Mouse (Mus musculus) MEL (cell line): ENCODE measurements around the gene Miip. TPM values are rescaled to one million over a fixed set of nuclear protein-coding genes. Genes with fewer than 3 reads are reported as not detected.

Source experiments
- DNase-seq: peaks from one replicate; pipeline ENCODE4 v3.0.0; 2011; ENCODE audit warnings: low read depth, low spot score
- H3K27ac ChIP-seq: 2 replicates; pipeline ENCODE4 v1.5.1; 2012; ENCODE audit warnings: low read depth, mild to moderate bottlenecking, control low read depth, low read length, moderate library complexity; ENCODE audit not compliant: control insufficient read depth
- H3K27me3 ChIP-seq, 2 experiments: fragments of 150-350 bp in 1 of 2; sonication (generic) in 1 of 2; 2 replicates each; pipeline ENCODE4 v1.6.1; 2012; ENCODE audit warnings: low read length in 2 of 2, mild to moderate bottlenecking in 2 of 2, improper control_type of control experiment in 1 of 2, moderate library complexity in 1 of 2; ENCODE audit not compliant: insufficient read depth in 2 of 2, control insufficient read depth in 1 of 2
- H3K36me3 ChIP-seq, 2 experiments: 2 replicates each; pipeline ENCODE4 v1.6.1; 2012 to 2014; ENCODE audit warnings: low read length in 2 of 2, improper control_type of control experiment in 1 of 2, inconsistent platforms in 1 of 2, mild to moderate bottlenecking in 1 of 2; ENCODE audit not compliant: insufficient read depth in 2 of 2, control insufficient read depth in 1 of 2
- H3K4me1 ChIP-seq, 2 experiments: fragments of 150-350 bp in 1 of 2; sonication (generic) in 1 of 2; 2 replicates each; pipeline ENCODE4 v1.6.1; 2012; ENCODE audit warnings: low read length in 2 of 2, improper control_type of control experiment in 1 of 2, mild to moderate bottlenecking in 1 of 2; ENCODE audit not compliant: insufficient read depth in 2 of 2, control insufficient read depth in 1 of 2
- H3K4me3 ChIP-seq, 2 experiments: fragments of 150-350 bp in 1 of 2; sonication (generic) in 1 of 2; 2 replicates each; pipeline ENCODE4 v1.5.1; 2012; ENCODE audit warnings: low read depth in 2 of 2, low read length in 2 of 2, mild to moderate bottlenecking in 2 of 2, moderate library complexity in 2 of 2, control low read depth in 1 of 2, improper control_type of control experiment in 1 of 2; ENCODE audit not compliant: control insufficient read depth in 1 of 2, insufficient read depth in 1 of 2
- H3K79me2 ChIP-seq: 2 replicates; pipeline ENCODE4 v1.6.1; 2012; ENCODE audit warnings: mild to moderate bottlenecking, low read length, moderate library complexity; ENCODE audit not compliant: control insufficient read depth, poor library complexity, insufficient read depth
- H3K9ac ChIP-seq: 2 replicates; pipeline ENCODE4 v1.6.1; 2012; ENCODE audit warnings: low read depth, mild to moderate bottlenecking, control low read depth, low read length, moderate library complexity; ENCODE audit not compliant: control insufficient read depth, poor library complexity, severe bottlenecking
- H3K9me3 ChIP-seq: fragments of 150-350 bp; sonication (generic); replicated peaks from 2 replicates; pipeline ENCODE4 v1.6.1; 2012; ENCODE audit warnings: mild to moderate bottlenecking, low read length, improper control_type of control experiment, moderate library complexity; ENCODE audit not compliant: insufficient read depth
- CHD1 ChIP-seq: IDR thresholded peaks from 2 replicates; pipeline ENCODE4 v1.6.1; 2012; ENCODE audit warnings: low read depth, mild to moderate bottlenecking, inconsistent platforms, low read length, improper control_type of control experiment
- ELF1 ChIP-seq: IDR thresholded peaks from 2 replicates; pipeline ENCODE4 v1.6.1; 2014; ENCODE audit warnings: low read depth, mild to moderate bottlenecking, inconsistent platforms, low read length, improper control_type of control experiment, moderate library complexity
- EP300 ChIP-seq, 2 experiments: IDR thresholded peaks; 2 replicates each; pipeline ENCODE4 v1.6.1; 2011; ENCODE audit warnings: improper control_type of control experiment in 2 of 2, low read length in 2 of 2, low read depth in 1 of 2, mild to moderate bottlenecking in 1 of 2
- GABPA ChIP-seq: IDR thresholded peaks from 2 replicates; pipeline ENCODE4 v1.6.1; 2012; ENCODE audit warnings: low read depth, mild to moderate bottlenecking, inconsistent platforms, low read length, improper control_type of control experiment, moderate library complexity
- GATA1 ChIP-seq: IDR thresholded peaks from 2 replicates; pipeline ENCODE4 v1.6.1; 2011; ENCODE audit warnings: low read depth, low read length, improper control_type of control experiment
- HCFC1 ChIP-seq: IDR thresholded peaks from 2 replicates; pipeline ENCODE4 v1.6.1; 2012; ENCODE audit warnings: low read depth, mild to moderate bottlenecking, inconsistent platforms, low read length, improper control_type of control experiment, moderate library complexity
- JUND ChIP-seq: IDR thresholded peaks from 2 replicates; pipeline ENCODE4 v1.6.1; 2011; ENCODE audit warnings: low read depth, mild to moderate bottlenecking, improper control_type of control experiment, low read length
- MAZ ChIP-seq: IDR thresholded peaks from 2 replicates; pipeline ENCODE4 v1.6.1; 2012; ENCODE audit warnings: low read depth, mild to moderate bottlenecking, inconsistent platforms, low read length, improper control_type of control experiment
- MXI1 ChIP-seq: IDR thresholded peaks from 2 replicates; pipeline ENCODE4 v1.6.1; 2011; ENCODE audit warnings: mild to moderate bottlenecking, low read depth, low read length, improper control_type of control experiment
- MYB ChIP-seq: IDR thresholded peaks from 2 replicates; pipeline ENCODE4 v1.6.1; 2011; ENCODE audit warnings: mild to moderate bottlenecking, low read depth, low read length, improper control_type of control experiment
- MYC ChIP-seq: IDR thresholded peaks from 2 replicates; pipeline ENCODE4 v1.6.1; 2011; ENCODE audit warnings: low read depth, mild to moderate bottlenecking, low read length, improper control_type of control experiment, moderate library complexity
- NELFE ChIP-seq: IDR thresholded peaks from 2 replicates; pipeline ENCODE4 v1.6.1; 2011; ENCODE audit warnings: low read depth, low read length, improper control_type of control experiment
- POLR2AphosphoS2 ChIP-seq: IDR thresholded peaks from 2 replicates; pipeline ENCODE4 v1.6.1; 2011; ENCODE audit warnings: low read length, improper control_type of control experiment
- POLR2AphosphoS5 ChIP-seq: IDR thresholded peaks from 2 replicates; pipeline ENCODE4 v1.6.1; 2012; ENCODE audit warnings: low read depth, borderline replicate concordance, mild to moderate bottlenecking, inconsistent platforms, low read length, moderate library complexity, mixed read lengths
- RCOR1 ChIP-seq: IDR thresholded peaks from 2 replicates; pipeline ENCODE4 v1.6.1; 2012; ENCODE audit warnings: low read depth, mild to moderate bottlenecking, inconsistent platforms, low read length, improper control_type of control experiment
- SMC3 ChIP-seq: IDR thresholded peaks from 2 replicates; pipeline ENCODE4 v1.6.1; 2011; ENCODE audit warnings: low read depth, low read length, improper control_type of control experiment
- TBP ChIP-seq: IDR thresholded peaks from 2 replicates; pipeline ENCODE4 v1.8.0; 2011; ENCODE audit warnings: low read depth, low read length, improper control_type of control experiment
- TCF12 ChIP-seq: IDR thresholded peaks from 2 replicates; pipeline ENCODE4 v1.6.1; 2014; ENCODE audit warnings: low read depth, mild to moderate bottlenecking, inconsistent platforms, low read length, improper control_type of control experiment, moderate library complexity
- UBTF ChIP-seq: IDR thresholded peaks from 2 replicates; pipeline ENCODE4 v1.6.1; 2012; ENCODE audit warnings: low read depth, mild to moderate bottlenecking, inconsistent platforms, low read length, improper control_type of control experiment, moderate library complexity, borderline replicate concordance; ENCODE audit not compliant: insufficient read depth
- USF1 ChIP-seq: IDR thresholded peaks from 2 replicates; pipeline ENCODE4 v1.6.1; 2014; ENCODE audit warnings: low read depth, mild to moderate bottlenecking, inconsistent platforms, low read length, improper control_type of control experiment, moderate library complexity
- USF2 ChIP-seq, 2 experiments: IDR thresholded peaks; 2 replicates each; pipeline ENCODE4 v1.6.1; 2011 to 2012; ENCODE audit warnings: improper control_type of control experiment in 2 of 2, low read length in 2 of 2, borderline replicate concordance in 1 of 2, inconsistent platforms in 1 of 2, low read depth in 1 of 2, mild to moderate bottlenecking in 1 of 2; ENCODE audit not compliant: insufficient read depth in 1 of 2
- ZKSCAN1 ChIP-seq: IDR thresholded peaks from 2 replicates; pipeline ENCODE4 v1.6.1; 2012; ENCODE audit warnings: low read depth, mild to moderate bottlenecking, inconsistent platforms, low read length, improper control_type of control experiment, moderate library complexity
- ZMIZ1 ChIP-seq: IDR thresholded peaks from 2 replicates; pipeline ENCODE4 v1.6.1; 2012; ENCODE audit warnings: low read depth, mild to moderate bottlenecking, inconsistent platforms, low read length, improper control_type of control experiment, moderate library complexity
- ZNF384 ChIP-seq: IDR thresholded peaks from 2 replicates; pipeline ENCODE4 v1.6.1; 2012; ENCODE audit warnings: low read depth, mild to moderate bottlenecking, inconsistent platforms, low read length, improper control_type of control experiment
- polyA plus RNA-seq, 2 experiments: library from polyadenylated mRNA; stranded (reverse) in 1 of 2; unstranded in 1 of 2; fragments of >175 nt in 1 of 2; fragments of >200 nt in 1 of 2; gene quantifications; 2 replicates each; pipeline versions ENCODE4 v1.2.1 to v1.2.4; 2012; ENCODE audit warnings: low replicate concordance in 2 of 2, low read depth in 1 of 2; ENCODE audit not compliant: insufficient read length in 2 of 2, insufficient read depth in 1 of 2, missing spikeins in 1 of 2
- total RNA-seq: library from RNA; depleted of rRNA; stranded (reverse); fragments of 300-350 nt; gene quantifications from 2 replicates; pipeline ENCODE4 v1.2.3, GENCODE M21; 2012

Gene Miip
- total and polyA plus RNA-seq, 3 experiments, result 19.0 to 31.4 TPM; not detected in 1

DNA sequence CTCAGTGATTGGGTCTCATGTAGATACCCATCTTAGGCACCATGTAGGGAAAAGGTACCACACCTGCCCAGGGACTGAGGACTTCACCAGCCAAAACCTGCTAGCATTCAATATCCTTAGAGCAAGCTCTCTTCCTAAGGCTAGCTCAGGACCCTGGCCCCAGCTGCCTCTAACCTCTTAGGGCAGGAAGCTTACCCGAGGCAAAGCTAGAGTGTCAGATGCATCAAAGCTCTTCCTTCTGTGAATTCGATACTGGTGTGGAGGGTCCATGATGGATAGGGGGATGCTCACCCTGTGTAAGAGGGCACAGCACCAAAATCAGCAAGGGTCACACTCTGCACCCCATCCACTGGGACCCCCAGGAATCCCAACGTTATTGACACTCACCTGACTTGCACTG is 6.6 kb downstream of the Miip start:
- Histone ChIP-seq H3K27me3 (no peaks in the 10 kb centered on the region), H3K4me3 (no peak overlapping the region), H3K4me1 (peaks cover 0 to under 1% of the 10 kb centered on the region in 2 experiments; a peak in 1 of 4 replicates), H3K79me2 (no peaks in the 10 kb centered on the region), H3K27ac (no peak overlapping the region), H3K9me3 (no peaks in the 10 kb centered on the region), H3K9ac (no peak overlapping the region), H3K36me3 (no peaks in the 10 kb centered on the region; a peak in 1 of 4 replicates)
- TF ChIP-seq ELF1 (no peak), MYC (no peak), MYB (no peak), ZMIZ1 (no peak), ZKSCAN1 (no peak), POLR2AphosphoS2 (no peak), USF2 (IDR thresholded peaks at IDR 0.05; ENCODE audit: borderline replicate concordance in 1 of 2, insufficient read depth in 1 of 2, low read depth in 1 of 2, low read length in 2 of 2) (no peak), HCFC1 (no peak), MAZ (no peak), POLR2AphosphoS5 (no peak), NELFE (no peak), SMC3 (no peak), EP300 (IDR thresholded peaks at IDR 0.05; ENCODE audit: low read depth in 1 of 2, low read length in 2 of 2) (no peak)
- no peak for DNase-seq

DNA sequence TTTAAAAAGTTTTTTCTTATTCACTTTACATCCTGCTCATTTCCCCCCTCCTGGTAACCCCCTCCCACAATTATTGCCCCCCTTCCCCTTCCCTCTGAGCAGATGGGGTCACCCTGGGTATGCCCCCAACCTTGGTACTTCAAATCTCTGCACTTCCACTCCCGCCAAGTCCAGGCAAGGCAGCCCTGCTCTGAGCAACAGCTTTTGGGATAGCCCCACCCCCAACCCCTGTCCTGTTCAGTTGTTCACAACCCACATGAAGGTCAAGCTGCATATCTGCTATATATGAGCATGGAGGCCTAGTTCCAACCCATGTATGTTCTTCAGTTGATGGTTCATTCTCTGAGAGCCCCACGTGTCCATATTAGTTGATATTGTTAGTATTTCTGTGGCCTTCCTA is 17.8 kb downstream of the Miip start:
- peaks cover 0 to 24% of the 10 kb centered on the region in 2 experiments; a peak in 3 of 4 replicates for H3K4me1 ChIP-seq
- H3K27me3 ChIP-seq, result no peaks in the 10 kb centered on the region
- H3K79me2 ChIP-seq, result peaks cover 8% of the 10 kb centered on the region
- H3K4me3 ChIP-seq, result no peak overlapping the region
- no peaks in the 10 kb centered on the region for H3K9me3 ChIP-seq
- TF ChIP-seq ZNF384, result no peak
- TF ChIP-seq JUND, result no peak
- TF ChIP-seq MXI1, result no peak
- no peak for TF ChIP-seq NELFE
- no peak for TF ChIP-seq TBP
- TF ChIP-seq ELF1, result no peak
- no peak for TF ChIP-seq USF1
- no peak for TF ChIP-seq RCOR1
- TF ChIP-seq SMC3, result no peak
- no peak for TF ChIP-seq TCF12
- TF ChIP-seq ZKSCAN1, result no peak
- no peak for TF ChIP-seq UBTF
- no peak for TF ChIP-seq MYC
- TF ChIP-seq CHD1, result no peak
- no peak for TF ChIP-seq MAZ
- no peak for TF ChIP-seq GATA1
- no peak for TF ChIP-seq GABPA
- TF ChIP-seq MYB, result no peak
- no peak for DNase-seq
- H3K36me3 ChIP-seq, result peaks cover 0 to 27% of the 10 kb centered on the region in 2 experiments; a peak in 2 of 4 replicates
- peak overlapping the region; percentile 23 for H3K27ac ChIP-seq
- no peak overlapping the region for H3K9ac ChIP-seq
